ENCODE assay signal across 28 mouse cellular contexts in genomic region chr12:73354521-73354920, GRCm38 (mm10).
DNase-seq lines count a peak whose midpoint lies in the region; ATAC-seq lines count a peak whose summit lies in the region.
"Had no signal": no experiment of that assay in that cellular context is flagged by ENCODE, and none has a peak within 500 bp of the region (broad histone marks: within the 10 kb centered on the region; RNA-seq: fewer than 3 reads in every experiment).

No protein-coding gene starts in this region.

- no peak overlapping the region for H3K4me2 ChIP-seq in forebrain, embryonic 13.5 days
- no peak overlapping the region for H3K4me2 ChIP-seq in midbrain, embryonic 14.5 days (ENCODE audit: low read length)
- no peak overlapping the region for H3K4me2 ChIP-seq in midbrain, embryonic 16.5 days (ENCODE audit: low read length)
- H3K4me2 ChIP-seq: heart, embryonic 13.5 days; hindbrain, embryonic 14.5 days; intestine, embryonic 15.5 days; limb, embryonic 15.5 days; midbrain, embryonic 15.5 days; neural tube, embryonic 15.5 days had no signal

- peaks cover 16% of the 10 kb centered on the region for H3K4me1 ChIP-seq in forebrain, embryonic 13.5 days
- H3K4me1 ChIP-seq in forebrain, embryonic 10.5 days, result peaks cover 49% of the 10 kb centered on the region
- no peaks in the 10 kb centered on the region for H3K4me1 ChIP-seq in midbrain, embryonic 14.5 days (ENCODE audit: control insufficient read depth, insufficient read depth, low read length)
- no peaks in the 10 kb centered on the region for H3K4me1 ChIP-seq in midbrain, embryonic 16.5 days (ENCODE audit: control insufficient read depth, insufficient read depth, low read length)
- H3K4me1 ChIP-seq: intestine, embryonic 15.5 days; midbrain, embryonic 15.5 days had no signal

- no peak overlapping the region for H3K4me3 ChIP-seq in forebrain, embryonic 13.5 days
- no peak overlapping the region for H3K4me3 ChIP-seq in forebrain, embryonic 10.5 days
- no peak overlapping the region for H3K4me3 ChIP-seq in midbrain, embryonic 14.5 days (replicated peaks; ENCODE audit: low read depth, low read length)
- H3K4me3 ChIP-seq in midbrain, embryonic 16.5 days (ENCODE audit: low read depth, low read length), result no peak overlapping the region
- H3K4me3 ChIP-seq: embryonic facial prominence, embryonic 10.5 days; heart, adult 2 months; heart, embryonic 13.5 days; intestine, embryonic 15.5 days; left cerebral cortex, adult 2 months; limb, embryonic 15.5 days; midbrain, embryonic 15.5 days; myocyte; neural tube, embryonic 15.5 days had no signal

- no peak overlapping the region for H3K9ac ChIP-seq in forebrain, embryonic 13.5 days
- H3K9ac ChIP-seq in midbrain, embryonic 14.5 days (replicated peaks; ENCODE audit: low read length), result no peak overlapping the region
- no peak overlapping the region for H3K9ac ChIP-seq in midbrain, embryonic 16.5 days (ENCODE audit: low read depth, low read length)
- H3K9ac ChIP-seq: heart, embryonic 13.5 days; hindbrain, embryonic 14.5 days; intestine, embryonic 15.5 days; limb, embryonic 15.5 days; midbrain, embryonic 15.5 days; neural tube, embryonic 15.5 days had no signal

- H3K27ac ChIP-seq in forebrain, embryonic 13.5 days, result no peak overlapping the region
- H3K27ac ChIP-seq in forebrain, embryonic 10.5 days, result no peak overlapping the region
- no peak overlapping the region for H3K27ac ChIP-seq in midbrain, embryonic 14.5 days (replicated peaks; ENCODE audit: low read depth, low read length)
- H3K27ac ChIP-seq in midbrain, embryonic 16.5 days (ENCODE audit: low read length), result no peak overlapping the region
- H3K27ac ChIP-seq: heart, adult 2 months; heart, embryonic 13.5 days; hindbrain, embryonic 14.5 days; intestine, embryonic 15.5 days; left cerebral cortex, adult 2 months; midbrain, embryonic 15.5 days; neural tube, embryonic 15.5 days; stomach, postnatal 0 days had no signal

- ATAC-seq in forebrain, embryonic 13.5 days, result peak; percentile 51; the same call in 1 of the 2 replicates
- no peak for ATAC-seq in midbrain, embryonic 14.5 days (ENCODE audit: low FRiP score, low TSS enrichment)
- no peak for ATAC-seq in midbrain, embryonic 16.5 days
- ATAC-seq: intestine, embryonic 15.5 days; midbrain, embryonic 15.5 days; Patski had no signal

- H3K9me3 ChIP-seq in forebrain, embryonic 13.5 days (replicated peaks), result no peaks in the 10 kb centered on the region; the same call in 1 of the 2 replicates
- no peaks in the 10 kb centered on the region for H3K9me3 ChIP-seq in forebrain, embryonic 10.5 days
- no peaks in the 10 kb centered on the region for H3K9me3 ChIP-seq in midbrain, embryonic 14.5 days (ENCODE audit: control insufficient read depth, low read length)
- no peaks in the 10 kb centered on the region for H3K9me3 ChIP-seq in midbrain, embryonic 16.5 days (replicated peaks; ENCODE audit: control insufficient read depth, low read length, poor library complexity, severe bottlenecking)
- H3K9me3 ChIP-seq: embryonic facial prominence, embryonic 10.5 days; G1E; heart, embryonic 13.5 days; intestine, embryonic 15.5 days; limb, embryonic 15.5 days; midbrain, embryonic 15.5 days; neural tube, embryonic 15.5 days had no signal

- 45% methylated on average over 4 of the region's 4 CpGs for WGBS in forebrain, embryonic 13.5 days
- WGBS in forebrain, embryonic 10.5 days, result 84% methylated on average over 4 of the region's 4 CpGs
- 62% methylated on average over 4 of the region's 4 CpGs for WGBS in midbrain, embryonic 14.5 days
- 60% methylated on average over 4 of the region's 4 CpGs for WGBS in midbrain, embryonic 16.5 days

- DNase-seq in forebrain, embryonic 10.5 days (ENCODE audit: extremely low spot score, low spot score), result no peak
- peak; percentile 34 for DNase-seq in kidney, postnatal 10 days
- no peak for DNase-seq in kidney, adult 8-10 months
- DNase-seq in midbrain, embryonic 14.5 days, result peak; percentile 42
- no peak for DNase-seq in thymus, postnatal 14 days
- DNase-seq: adrenal gland, adult 2 months; cerebellum, adult 2 months; gastrocnemius, postnatal 36 days; heart, adult 2 months; heart, postnatal 14 days; layer of hippocampus, adult 9-11 months; lung, adult 18-20 months; right cerebral cortex, adult 18-20 months; thymus, adult 2 months had no signal

- H3K36me3 ChIP-seq in forebrain, embryonic 13.5 days (ENCODE audit: poor library complexity, severe bottlenecking), result no peaks in the 10 kb centered on the region
- peaks cover 3% of the 10 kb centered on the region; the same call in 1 of the 2 replicates for H3K36me3 ChIP-seq in forebrain, embryonic 10.5 days (replicated peaks)
- H3K36me3 ChIP-seq in midbrain, embryonic 14.5 days (ENCODE audit: control insufficient read depth, insufficient read depth, low read length), result no peaks in the 10 kb centered on the region
- no peaks in the 10 kb centered on the region for H3K36me3 ChIP-seq in midbrain, embryonic 16.5 days (ENCODE audit: control insufficient read depth, insufficient read depth, low read length)
- H3K36me3 ChIP-seq: heart, embryonic 13.5 days; intestine, embryonic 15.5 days; limb, embryonic 15.5 days; midbrain, embryonic 15.5 days had no signal

- H3K27me3 ChIP-seq in forebrain, embryonic 13.5 days, result no peaks in the 10 kb centered on the region
- H3K27me3 ChIP-seq in forebrain, embryonic 10.5 days (ENCODE audit: poor library complexity, severe bottlenecking), result no peaks in the 10 kb centered on the region
- no peaks in the 10 kb centered on the region for H3K27me3 ChIP-seq in midbrain, embryonic 14.5 days (ENCODE audit: control insufficient read depth, insufficient read depth, low read length)
- H3K27me3 ChIP-seq in midbrain, embryonic 16.5 days (ENCODE audit: control insufficient read depth, insufficient read depth, low read depth, low read length), result no peaks in the 10 kb centered on the region
- H3K27me3 ChIP-seq: heart, embryonic 13.5 days; intestine, embryonic 15.5 days; limb, embryonic 15.5 days; midbrain, embryonic 15.5 days; neural tube, embryonic 15.5 days; Patski had no signal

Comparison
In these comparisons a context has a peak if more than half of its experiments do, and no peak if none do; other contexts are left out.
1. DNase-seq: peak in kidney, postnatal 10 days (single experiment) and midbrain, embryonic 14.5 days (single experiment); none in forebrain, embryonic 10.5 days (single experiment), kidney, adult 8-10 months (0 of 2) and thymus, postnatal 14 days (single experiment).